Mouse (Mus musculus): ENCODE measurements around the gene Mast1.

GRCm38 (mm10) chr8:84976031-84976762 is 39.0 kb upstream of the Mast1 start:
- TF ChIP-seq CTCF (IDR thresholded peaks at IDR 0.05; ENCODE audit: borderline replicate concordance, extremely low read depth, insufficient read depth, insufficient read length) (no peak), POLR2A (IDR thresholded peaks at IDR 0.05; ENCODE audit: borderline replicate concordance, extremely low read depth, insufficient read depth, insufficient read length, poor library complexity, severe bottlenecking) (no peak)
